Mouse (Mus musculus) CD4-positive naive resting alpha-beta T cell, adult 76 days (primary cell): ENCODE data around the gene Ripply1. TPM values are rescaled to one million over a fixed set of nuclear protein-coding genes. Genes with fewer than 3 reads are reported as not detected.

Experiments used
- total RNA-seq: library from RNA; stranded (reverse); gene quantifications from one replicate; pipeline ENCODE4 v1.2.4, GENCODE M21; 2023

Ripply1 gene
- total RNA-seq, result not detected

DNA sequence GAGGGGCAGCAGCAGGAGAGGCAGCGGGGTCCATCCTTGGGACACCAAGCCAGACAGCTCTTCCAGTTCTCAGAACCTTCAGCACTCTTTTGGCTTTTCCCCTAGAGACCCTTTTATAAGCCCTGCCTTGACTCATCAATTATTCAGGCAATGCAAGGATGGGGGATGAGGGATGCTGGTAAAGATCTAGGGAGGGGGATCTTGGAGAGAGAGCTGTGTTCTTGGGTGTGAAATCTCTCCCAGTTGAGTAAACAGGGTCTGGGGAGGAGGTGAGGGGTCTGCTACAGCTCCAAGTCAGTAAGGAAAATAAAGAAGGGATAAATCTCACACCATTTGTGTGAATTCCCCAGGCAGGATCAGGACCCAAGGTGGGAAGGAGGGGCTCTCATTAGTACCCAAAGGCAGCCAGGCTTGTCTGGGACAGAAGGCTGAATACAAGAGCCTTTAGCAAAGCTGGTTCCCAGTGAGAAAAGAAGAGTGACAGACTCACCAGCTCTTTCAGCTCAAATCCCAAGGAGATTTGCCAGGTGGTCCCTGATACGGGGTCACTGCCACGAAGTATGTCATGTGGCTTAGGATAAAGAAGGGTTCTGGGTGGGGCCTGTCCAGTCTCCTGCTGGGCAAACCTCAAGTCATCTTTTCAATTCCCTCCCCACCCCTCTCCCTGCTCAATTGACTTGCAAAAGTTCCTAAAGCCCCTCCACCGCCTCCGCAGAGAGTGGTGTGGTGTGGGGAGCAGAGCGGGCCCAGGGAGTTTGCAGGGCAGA, at the start of gene Ripply1:
Gene Ripply1, minus strand, starts transcription at position 76 of the 767 bp plus-strand sequence.

DNA sequence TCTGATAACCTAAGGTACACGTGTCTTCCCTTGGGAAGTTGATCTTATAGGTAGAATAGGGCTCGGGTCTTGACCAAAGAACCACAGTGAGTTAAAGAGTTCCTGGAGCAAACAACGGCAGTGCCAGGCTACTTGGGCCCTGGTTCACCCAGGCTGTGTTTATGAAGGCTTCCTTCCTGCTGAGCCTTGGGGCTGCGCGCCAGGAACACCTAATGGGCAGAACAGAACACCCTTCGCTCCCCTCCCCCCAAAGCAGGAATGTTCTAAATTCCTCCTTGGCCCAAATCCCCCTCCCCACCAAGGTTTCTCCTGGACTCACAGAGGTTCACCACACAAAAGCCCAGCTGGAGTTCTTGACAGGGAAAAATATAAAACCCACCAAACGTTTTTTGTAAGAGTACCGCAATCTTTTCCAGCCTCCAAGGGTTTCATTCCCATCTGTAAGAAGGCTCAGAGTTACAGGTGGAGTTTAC, 18.3 kb upstream of the Ripply1 start, which contains the start of gene Cldn2:
Gene Cldn2, plus strand, starts transcription at position 423 of the 473 bp plus-strand sequence.

Other genes with a start within 250 kb of the Ripply1 start
- 0.53 TPM for gene Rnf128, start 219.0 kb downstream of the Ripply1 start, total RNA-seq
- gene Tbc1d8b, start 97.4 kb downstream of the Ripply1 start, total RNA-seq, result 9.6 TPM
- gene Gm15013, start 67.9 kb downstream of the Ripply1 start, total RNA-seq, result not detected
- gene Cldn2, start 18.5 kb upstream of the Ripply1 start, total RNA-seq, result not detected
- not detected for gene Morc4, start 89.3 kb upstream of the Ripply1 start, total RNA-seq
- 38.1 TPM for gene Rbm41, start 216.2 kb upstream of the Ripply1 start, total RNA-seq